Mouse (Mus musculus) E14TG2a.4 (cell line): ENCODE measurements around the gene Emc6.

Source experiments
- CTCF ChIP-seq: conservative IDR thresholded peaks from 2 replicates; pipeline ENCODE4 v1.5.1; 2014; ENCODE audit warnings: low read length
- NANOG ChIP-seq: IDR thresholded peaks from 2 replicates; pipeline ENCODE4 v1.6.1; 2014; ENCODE audit warnings: borderline replicate concordance, low read length, mixed read lengths
- POU5F1 ChIP-seq: IDR thresholded peaks from 2 replicates; pipeline ENCODE4 v1.6.1; 2014; ENCODE audit warnings: low read length, borderline replicate concordance

GRCm38 (mm10) chr11:73177895-73178294 lies 1.1 kb upstream of the Emc6 start:
- TF ChIP-seq CTCF (no peak), POU5F1 (no peak), NANOG (no peak)
